Mouse (Mus musculus) heart, embryonic 14.5 days (tissue): ENCODE measurements around the gene Cdc42ep2. TPM values are rescaled to one million over a fixed set of nuclear protein-coding genes. Genes with fewer than 3 reads are reported as not detected.

Experiments
- ATAC-seq: fragments of 200-750 bp; cut with Nextera tagmentation; 2 replicates; pipeline ENCODE4 v1.8.0; 2017; ENCODE audit warnings: low read depth, moderate TSS enrichment; ENCODE audit not compliant: insufficient number of reproducible peaks, insufficient read depth, low FRiP score
- H3K27ac ChIP-seq, 2 experiments: fragments of 200-500 bp in 1 of 2; fragments of 300-500 bp in 1 of 2; sonication (generic) in 1 of 2; replicated peaks in 1 of 2; 2 replicates each; pipeline ENCODE4 v1.5.1; 2012 to 2014; ENCODE audit warnings: low read depth in 2 of 2, low read length in 2 of 2, control low read depth in 1 of 2, mild to moderate bottlenecking in 1 of 2, mixed read lengths in 1 of 2; ENCODE audit not compliant: control insufficient read depth in 1 of 2, insufficient read depth in 1 of 2
- H3K27me3 ChIP-seq: fragments of 300-500 bp; sonication (generic); 2 replicates; pipeline ENCODE4 v1.6.1; 2014; ENCODE audit warnings: mild to moderate bottlenecking, low read length, control low read depth; ENCODE audit not compliant: control insufficient read depth, insufficient read depth
- H3K36me3 ChIP-seq: fragments of 300-500 bp; sonication (generic); 2 replicates; pipeline ENCODE4 v1.6.1; 2014; ENCODE audit warnings: mild to moderate bottlenecking, control low read depth, low read length, mixed read lengths; ENCODE audit not compliant: control insufficient read depth, insufficient read depth
- H3K4me1 ChIP-seq, 2 experiments: fragments of 200-500 bp in 1 of 2; fragments of 300-500 bp in 1 of 2; sonication (generic) in 1 of 2; 2 replicates each; pipeline ENCODE4 v1.6.1; 2012 to 2014; ENCODE audit warnings: low read length in 2 of 2, control low read depth in 1 of 2, mixed read lengths in 1 of 2; ENCODE audit not compliant: control insufficient read depth in 2 of 2, insufficient read depth in 2 of 2
- H3K4me2 ChIP-seq: fragments of 300-500 bp; sonication (generic); 2 replicates; pipeline ENCODE4 v1.6.1; 2014; ENCODE audit warnings: mild to moderate bottlenecking, low read length
- H3K4me3 ChIP-seq, 2 experiments: fragments of 200-500 bp in 1 of 2; fragments of 300-500 bp in 1 of 2; sonication (generic) in 1 of 2; 2 replicates each; pipeline ENCODE4 v1.5.1; 2012 to 2014; ENCODE audit warnings: low read length in 2 of 2, mild to moderate bottlenecking in 2 of 2, control low read depth in 1 of 2, low read depth in 1 of 2, moderate library complexity in 1 of 2; ENCODE audit not compliant: control insufficient read depth in 1 of 2, insufficient read depth in 1 of 2
- H3K9ac ChIP-seq: fragments of 300-500 bp; sonication (generic); 2 replicates; pipeline ENCODE4 v1.6.1; 2014; ENCODE audit warnings: mild to moderate bottlenecking, low read length
- H3K9me3 ChIP-seq: fragments of 300-500 bp; sonication (generic); 2 replicates; pipeline ENCODE4 v1.6.1; 2016; ENCODE audit warnings: low read length, control low read depth; ENCODE audit not compliant: control insufficient read depth
- WGBS: fragments of 180-500 bp; shearing (Covaris S2); extraction: QIAGEN DNeasy Blood & Tissue Kit; methylation state at CpG from one replicate; pipeline ENCODE4 v1.1.7; 2014; 5-methylcytosine and 5-hydroxymethylcytosine counted together
- polyA plus RNA-seq: library from polyadenylated mRNA; unstranded; fragments of >200 nt; fragmentation: Nextera tagmentation; extraction: Ambion mirVana; gene quantifications from 2 replicates; pipeline ENCODE4 v1.2.1, GENCODE M21; 2014

Cdc42ep2 gene
- polyA plus RNA-seq, 1 experiment from 2014 or later, result 9.7 TPM

- no peak overlapping the region; the same call in 1 of the 2 replicates for H3K9ac ChIP-seq
- WGBS, result 57% methylated on average over 7 of the region's 7 CpGs
- ATAC-seq, result no peak
- H3K9me3 ChIP-seq, result no peaks in the 10 kb centered on the region
- no peak overlapping the region for H3K4me2 ChIP-seq
- H3K4me3 ChIP-seq, result no peak overlapping the region
- H3K36me3 ChIP-seq, result peaks cover 54% of the 10 kb centered on the region
- H3K27ac ChIP-seq, result no peak overlapping the region
- peaks cover 49 to 60% of the 10 kb centered on the region in 2 experiments for H3K4me1 ChIP-seq
- H3K27me3 ChIP-seq, result no peaks in the 10 kb centered on the region
Observed at GRCm38 (mm10) chr19:5942581-5942980, 18.0 kb upstream of the Cdc42ep2 start.

- Histone ChIP-seq H3K36me3 (peaks cover 43% of the 10 kb centered on the region), H3K9ac (no peak overlapping the region; the same call in 1 of the 2 replicates), H3K27me3 (no peaks in the 10 kb centered on the region), H3K4me2 (no peak overlapping the region), H3K4me1 (peaks cover 49 to 61% of the 10 kb centered on the region in 2 experiments), H3K4me3 (no peak overlapping the region), H3K9me3 (no peaks in the 10 kb centered on the region), H3K27ac (peak overlapping the region; percentile 15 to 74; a peak in 3 of 4 replicates)
- no peak for ATAC-seq
- 82% methylated on average over 10 of the region's 10 CpGs for WGBS
Observed at GRCm38 (mm10) chr19:5940656-5941055, 16.0 kb upstream of the Cdc42ep2 start.

GRCm38 (mm10) chr19:5940173-5940572, 15.6 kb upstream of the Cdc42ep2 start:
- H3K4me1 ChIP-seq, result peaks cover 48 to 61% of the 10 kb centered on the region in 2 experiments

GRCm38 (mm10) chr19:5939715-5940114, 15.1 kb upstream of the Cdc42ep2 start:
- Histone ChIP-seq H3K4me3 (no peak overlapping the region), H3K9me3 (no peaks in the 10 kb centered on the region), H3K27ac (peak overlapping the region; percentile 14 to 62; a peak in 3 of 4 replicates), H3K4me1 (peaks cover 48 to 61% of the 10 kb centered on the region in 2 experiments), H3K27me3 (no peaks in the 10 kb centered on the region), H3K36me3 (peaks cover 43% of the 10 kb centered on the region), H3K4me2 (no peak overlapping the region), H3K9ac (no peak overlapping the region; the same call in 1 of the 2 replicates)
- 77% methylated on average over 5 of the region's 5 CpGs for WGBS
- no peak for ATAC-seq

More at GRCm38 (mm10) chr19:5940173-5940572, 15.6 kb upstream of the Cdc42ep2 start:
- no peak overlapping the region for H3K4me2 ChIP-seq
- peaks cover 43% of the 10 kb centered on the region for H3K36me3 ChIP-seq
- WGBS, result 46% methylated on average over 4 of the region's 4 CpGs
- H3K27ac ChIP-seq, result peak overlapping the region; percentile 14 to 74; a peak in 3 of 4 replicates
- no peaks in the 10 kb centered on the region for H3K27me3 ChIP-seq
- no peak overlapping the region for H3K9ac ChIP-seq
- peak; percentile 37; the same call in 1 of the 2 replicates for ATAC-seq
- no peak overlapping the region for H3K4me3 ChIP-seq
- H3K9me3 ChIP-seq, result no peaks in the 10 kb centered on the region

- H3K4me1 ChIP-seq, result peaks cover 37 to 52% of the 10 kb centered on the region in 2 experiments
- ATAC-seq, result no peak
- no peaks in the 10 kb centered on the region for H3K27me3 ChIP-seq
- H3K27ac ChIP-seq, result peak overlapping the region in 1 of 2 experiments; percentile 15; a peak in 1 of 4 replicates
- 87% methylated on average over 6 of the region's 6 CpGs for WGBS
- peaks cover 41% of the 10 kb centered on the region for H3K36me3 ChIP-seq
- peak overlapping the region; percentile 44; the same call in 1 of the 2 replicates for H3K4me2 ChIP-seq
- no peak overlapping the region for H3K4me3 ChIP-seq
- no peaks in the 10 kb centered on the region for H3K9me3 ChIP-seq
- no peak overlapping the region for H3K9ac ChIP-seq
Observed at GRCm38 (mm10) chr19:5938516-5938915, 13.9 kb upstream of the Cdc42ep2 start.

- Histone ChIP-seq H3K9ac (no peak overlapping the region), H3K9me3 (no peaks in the 10 kb centered on the region), H3K4me3 (no peak overlapping the region; a peak in 1 of 4 replicates), H3K36me3 (peaks cover 35% of the 10 kb centered on the region), H3K27me3 (no peaks in the 10 kb centered on the region), H3K4me1 (peaks cover 31 to 46% of the 10 kb centered on the region in 2 experiments), H3K4me2 (peak overlapping the region; percentile 44), H3K27ac (peak overlapping the region; percentile 15 to 21; a peak in 2 of 4 replicates)
- 2% methylated on average over 14 of the region's 14 CpGs for WGBS
- ATAC-seq, result no peak
Observed at GRCm38 (mm10) chr19:5937836-5938406, 13.3 kb upstream of the Cdc42ep2 start.

- peak overlapping the region; percentile 44 for H3K4me2 ChIP-seq
- 64% methylated on average over 21 of the region's 21 CpGs for WGBS
- H3K4me3 ChIP-seq, result no peak overlapping the region
- H3K36me3 ChIP-seq, result peaks cover 30% of the 10 kb centered on the region
- no peak overlapping the region for H3K9ac ChIP-seq
- H3K27me3 ChIP-seq, result no peaks in the 10 kb centered on the region
- peaks cover 31 to 40% of the 10 kb centered on the region in 2 experiments for H3K4me1 ChIP-seq
- no peak for ATAC-seq
- H3K9me3 ChIP-seq, result no peaks in the 10 kb centered on the region
- peak overlapping the region; percentile 15 to 21; a peak in 2 of 4 replicates for H3K27ac ChIP-seq
Observed at GRCm38 (mm10) chr19:5937095-5937835, 12.6 kb upstream of the Cdc42ep2 start.
